In the genomic region with DNA sequence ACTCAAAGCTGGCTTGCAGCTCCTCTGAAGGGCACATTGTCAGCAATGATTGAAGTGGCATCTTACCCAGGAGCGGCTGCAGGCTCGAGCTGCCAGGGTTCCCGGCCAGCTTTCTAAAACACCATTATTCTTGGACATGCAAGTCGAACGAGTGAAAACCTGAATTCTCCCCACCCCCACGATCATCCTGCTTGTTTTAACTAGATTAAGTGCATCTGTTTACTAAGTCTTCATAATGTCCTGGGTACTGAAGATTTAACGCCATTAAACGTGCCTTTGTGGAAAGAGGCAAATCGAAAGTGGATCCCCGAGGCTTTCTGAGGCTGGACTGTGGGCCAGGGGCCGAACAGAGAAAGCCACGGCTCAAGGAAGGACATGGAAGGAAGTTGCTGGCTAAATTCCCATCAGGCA, we compare ENCODE assay signal across 8 mouse cellular contexts.
DNase-seq lines count a peak whose midpoint lies in the region; ATAC-seq and TF ChIP-seq lines count a peak whose summit lies in the region.

No protein-coding gene starts in this region.

- peak overlapping the region; percentile 63 for H3K27ac ChIP-seq in liver, adult 2 months (replicated peaks; ENCODE audit: insufficient read depth, low read depth, low read length)
- no peak overlapping the region for H3K27ac ChIP-seq in embryonic facial prominence, embryonic 15.5 days (replicated peaks)
- H3K27ac ChIP-seq in lung, embryonic 16.5 days (ENCODE audit: low read length): peak overlapping the region; percentile 80

- TF ChIP-seq POLR2A in liver, adult 2 months (IDR thresholded peaks at IDR 0.05; ENCODE audit: extremely low read depth, insufficient read depth, low read length): no peak

- 0 out of 2 replicates have a peak overlapping the region, but pooled peaks have one; percentile 12 for H3K4me2 ChIP-seq in embryonic facial prominence, embryonic 15.5 days (replicated peaks)
- peak overlapping the region; percentile 55 for H3K4me2 ChIP-seq in lung, embryonic 16.5 days (ENCODE audit: low read depth, low read length)

- no peak for TF ChIP-seq CTCF in liver, adult 2 months (IDR thresholded peaks at IDR 0.05; ENCODE audit: low read depth, low read length)

- intact Hi-C loops in left cerebral cortex, postnatal 14 days (cut with DNase I): no loop called here

- no peaks in the 10 kb centered on the region for H3K9me3 ChIP-seq in embryonic facial prominence, embryonic 15.5 days (replicated peaks)
- H3K9me3 ChIP-seq in lung, embryonic 16.5 days (ENCODE audit: control insufficient read depth, low read length): no peaks in the 10 kb centered on the region

- DNase-seq in liver, adult 2 months (ENCODE audit: extremely low read depth, low read depth, low spot score): no peak
- DNase-seq in liver: no peak
- peak; percentile 72 for DNase-seq in adrenal gland, postnatal 10 days
- no peak for DNase-seq in embryo, embryonic 10.5 days (ENCODE audit: low spot score)
- DNase-seq in left cerebral cortex, postnatal 14 days (ENCODE audit: low spot score in 2 of 2): no peak
- DNase-seq in layer of hippocampus, adult 9-11 months: no peak

- H3K79me2 ChIP-seq in liver, adult 2 months (ENCODE audit: control insufficient read depth, insufficient read depth, low read length): peaks cover 29% of the 10 kb centered on the region

- H3K4me1 ChIP-seq in liver, adult 2 months (ENCODE audit: control insufficient read depth, insufficient read depth, low read length): peaks cover 6% of the 10 kb centered on the region; the same call in 1 of the 2 replicates
- peaks cover 24% of the 10 kb centered on the region for H3K4me1 ChIP-seq in embryonic facial prominence, embryonic 15.5 days
- peaks cover 17% of the 10 kb centered on the region for H3K4me1 ChIP-seq in lung, embryonic 16.5 days (replicated peaks; ENCODE audit: control insufficient read depth, insufficient read depth, low read length)

- H3K36me3 ChIP-seq in liver, adult 2 months (ENCODE audit: control insufficient read depth, insufficient read depth, low read length): no peaks in the 10 kb centered on the region
- H3K36me3 ChIP-seq in embryonic facial prominence, embryonic 15.5 days: 0 out of 2 replicates have a peak, but pooled peaks cover under 1% of the 10 kb centered on the region
- no peaks in the 10 kb centered on the region for H3K36me3 ChIP-seq in lung, embryonic 16.5 days (ENCODE audit: control insufficient read depth, insufficient read depth, low read length)

- peak overlapping the region; percentile 50 for H3K9ac ChIP-seq in liver, adult 2 months (ENCODE audit: low read depth, low read length)
- H3K9ac ChIP-seq in embryonic facial prominence, embryonic 15.5 days: no peak overlapping the region
- peak overlapping the region; percentile 62 for H3K9ac ChIP-seq in lung, embryonic 16.5 days (ENCODE audit: low read length)

- H3K4me3 ChIP-seq in liver, adult 2 months (ENCODE audit: insufficient read depth, low read depth, low read length): peak overlapping the region; percentile 48
- H3K4me3 ChIP-seq in embryonic facial prominence, embryonic 15.5 days (replicated peaks): no peak overlapping the region
- H3K4me3 ChIP-seq in lung, embryonic 16.5 days (ENCODE audit: low read length): peak overlapping the region; percentile 37

- WGBS in liver, adult 2 months: 54% methylated on average over 12 of the region's 12 CpGs
- WGBS in embryonic facial prominence, embryonic 15.5 days: 48% methylated on average over 12 of the region's 12 CpGs
- 43% methylated on average over 12 of the region's 12 CpGs for WGBS in lung, embryonic 16.5 days

- no peak for ATAC-seq in embryonic facial prominence, embryonic 15.5 days (ENCODE audit: insufficient number of reproducible peaks, low FRiP score, low TSS enrichment, low read depth)
- ATAC-seq in lung, embryonic 16.5 days (ENCODE audit: low read depth): no peak

- no peaks in the 10 kb centered on the region for H3K27me3 ChIP-seq in liver, adult 2 months (ENCODE audit: control insufficient read depth, insufficient read depth, low read length)
- no peaks in the 10 kb centered on the region for H3K27me3 ChIP-seq in embryonic facial prominence, embryonic 15.5 days
- no peaks in the 10 kb centered on the region for H3K27me3 ChIP-seq in lung, embryonic 16.5 days (ENCODE audit: control insufficient read depth, insufficient read depth, low read depth, low read length)
